Mouse (Mus musculus) hindbrain, postnatal 0 days (tissue): ENCODE measurements around the gene Lgr5. TPM values are rescaled to one million over a fixed set of nuclear protein-coding genes. Genes with fewer than 3 reads are reported as not detected.

Experiments used
- ATAC-seq: fragments of 200-750 bp; cut with Nextera tagmentation; 2 replicates; pipeline ENCODE4 v1.8.0; 2017; ENCODE audit warnings: mild to moderate bottlenecking, moderate TSS enrichment, moderate library complexity
- DNase-seq: peaks from one replicate; pipeline ENCODE4 v3.0.0-alpha.2; 2015; ENCODE audit warnings: low spot score
- H3K27ac ChIP-seq: fragments of 300-500 bp; sonication (generic); 2 replicates; pipeline ENCODE4 v1.5.1; 2014; ENCODE audit warnings: mild to moderate bottlenecking
- H3K27me3 ChIP-seq: fragments of 300-500 bp; sonication (generic); 2 replicates; pipeline ENCODE4 v1.6.1; 2014; ENCODE audit warnings: low read length, mixed read lengths; ENCODE audit not compliant: insufficient read depth
- H3K36me3 ChIP-seq: fragments of 300-500 bp; sonication (generic); 2 replicates; pipeline ENCODE4 v1.6.1; 2014; ENCODE audit warnings: low read length, mixed read lengths; ENCODE audit not compliant: insufficient read depth
- H3K4me1 ChIP-seq: fragments of 300-500 bp; sonication (generic); 2 replicates; pipeline ENCODE4 v1.6.1; 2014; ENCODE audit warnings: antibody characterized with exemption, low read length, mixed read lengths; ENCODE audit not compliant: insufficient read depth
- H3K4me2 ChIP-seq: fragments of 300-500 bp; sonication (generic); 2 replicates; pipeline ENCODE4 v1.6.1; 2014; ENCODE audit warnings: low read depth, mild to moderate bottlenecking, low read length, moderate library complexity, mixed read lengths
- H3K4me3 ChIP-seq: fragments of 300-500 bp; sonication (generic); 2 replicates; pipeline ENCODE4 v1.5.1; 2014; ENCODE audit warnings: low read length
- H3K9ac ChIP-seq: fragments of 300-500 bp; sonication (generic); replicated peaks from 2 replicates; pipeline ENCODE4 v1.6.1; 2014; ENCODE audit warnings: mild to moderate bottlenecking, low read length, moderate library complexity, mixed read lengths
- H3K9me3 ChIP-seq: fragments of 300-500 bp; sonication (generic); 2 replicates; pipeline ENCODE4 v1.6.1; 2016; ENCODE audit warnings: low read length, mixed read lengths
- CTCF ChIP-seq: IDR thresholded peaks from 2 replicates; pipeline ENCODE4 v1.5.1; 2016; ENCODE audit warnings: antibody characterized with exemption, control low read depth, low read depth
- WGBS: fragments of 180-500 bp; shearing (Covaris S2); extraction: QIAGEN DNeasy Blood & Tissue Kit; methylation state at CpG from one replicate; pipeline ENCODE4 v1.1.7; 2014; 5-methylcytosine and 5-hydroxymethylcytosine counted together
- polyA plus RNA-seq: library from polyadenylated mRNA; unstranded; fragments of >200 nt; fragmentation: Nextera tagmentation; extraction: Ambion mirVana; gene quantifications from 2 replicates; pipeline ENCODE4 v1.2.1, GENCODE M21; 2015
- total RNA-seq: library from RNA; depleted of rRNA; stranded (reverse); fragments of >200 nt; gene quantifications from 2 replicates; pipeline ENCODE4 v1.2.3, GENCODE M21; 2014

The Lgr5 gene
- total and polyA plus RNA-seq, 2 experiments from 2014 or later = 3.0 to 3.3 TPM

- Histone ChIP-seq H3K9ac (no peak overlapping the region), H3K36me3 (no peaks in the 10 kb centered on the region), H3K27me3 (no peaks in the 10 kb centered on the region), H3K9me3 (no peaks in the 10 kb centered on the region), H3K4me1 (no peaks in the 10 kb centered on the region), H3K4me3 (no peak overlapping the region), H3K27ac (no peak overlapping the region), H3K4me2 (no peak overlapping the region)
- no peak for ATAC-seq
- TF ChIP-seq CTCF = no peak
- WGBS = 90% methylated on average over 7 of the region's 7 CpGs
- no peak for DNase-seq
These were observed 95.6 kb downstream of the Lgr5 start for GRCm38 (mm10) chr10:115491803-115492510.

GRCm38 (mm10) chr10:115485602-115486001, 102.0 kb downstream of the Lgr5 start:
- no peak overlapping the region for H3K27ac ChIP-seq
- no peak for DNase-seq
- H3K4me2 ChIP-seq = no peak overlapping the region
- no peaks in the 10 kb centered on the region for H3K27me3 ChIP-seq
- H3K4me1 ChIP-seq = no peaks in the 10 kb centered on the region
- H3K36me3 ChIP-seq = no peaks in the 10 kb centered on the region
- WGBS = 72% methylated on average over 2 of the region's 2 CpGs
- no peak overlapping the region for H3K9ac ChIP-seq
- H3K4me3 ChIP-seq = no peak overlapping the region
- no peaks in the 10 kb centered on the region for H3K9me3 ChIP-seq
- no peak for TF ChIP-seq CTCF
- no peak for ATAC-seq

- no peaks in the 10 kb centered on the region for H3K27me3 ChIP-seq
- no peak for ATAC-seq
- no peaks in the 10 kb centered on the region for H3K9me3 ChIP-seq
- no peak overlapping the region for H3K27ac ChIP-seq
- 72% methylated on average over 3 of the region's 3 CpGs for WGBS
- TF ChIP-seq CTCF = no peak
- H3K4me1 ChIP-seq = no peaks in the 10 kb centered on the region
- H3K9ac ChIP-seq = no peak overlapping the region
- DNase-seq = no peak
- H3K36me3 ChIP-seq = no peaks in the 10 kb centered on the region
- no peak overlapping the region for H3K4me2 ChIP-seq
- H3K4me3 ChIP-seq = no peak overlapping the region
These were observed 102.9 kb downstream of the Lgr5 start for GRCm38 (mm10) chr10:115484660-115485059.

GRCm38 (mm10) chr10:115478441-115479141, 109.0 kb downstream of the Lgr5 start:
- DNase-seq = peak; percentile 62

GRCm38 (mm10) chr10:115476506-115476905, 111.1 kb downstream of the Lgr5 start:
- Histone ChIP-seq H3K9ac (no peak overlapping the region), H3K4me3 (no peak overlapping the region), H3K36me3 (no peaks in the 10 kb centered on the region), H3K27me3 (no peaks in the 10 kb centered on the region), H3K9me3 (no peaks in the 10 kb centered on the region), H3K4me2 (no peak overlapping the region), H3K4me1 (0 out of 2 replicates have a peak, but pooled peaks cover 3% of the 10 kb centered on the region), H3K27ac (no peak overlapping the region)
- WGBS = 96% methylated on average over 9 of the region's 9 CpGs
- no peak for ATAC-seq
- TF ChIP-seq CTCF = no peak
- DNase-seq = no peak

More at GRCm38 (mm10) chr10:115478441-115479141, 109.0 kb downstream of the Lgr5 start:
- Histone ChIP-seq H3K27ac (peak overlapping the region; percentile 41; the same call in 1 of the 2 replicates), H3K9me3 (no peaks in the 10 kb centered on the region), H3K4me2 (peak overlapping the region; percentile 59), H3K4me3 (peak overlapping the region; percentile 22), H3K36me3 (no peaks in the 10 kb centered on the region), H3K9ac (no peak overlapping the region), H3K4me1 (0 out of 2 replicates have a peak, but pooled peaks cover 3% of the 10 kb centered on the region), H3K27me3 (no peaks in the 10 kb centered on the region)
- peak; percentile 76 for ATAC-seq
- no peak for TF ChIP-seq CTCF
- 9% methylated on average over 19 of the region's 20 CpGs for WGBS

GRCm38 (mm10) chr10:115475000-115475550, 112.5 kb downstream of the Lgr5 start:
- Histone ChIP-seq H3K9me3 (no peaks in the 10 kb centered on the region), H3K36me3 (no peaks in the 10 kb centered on the region), H3K4me3 (no peak overlapping the region), H3K4me2 (no peak overlapping the region), H3K27me3 (no peaks in the 10 kb centered on the region), H3K4me1 (0 out of 2 replicates have a peak, but pooled peaks cover 3% of the 10 kb centered on the region), H3K27ac (no peak overlapping the region), H3K9ac (no peak overlapping the region)
- no peak for DNase-seq
- 57% methylated on average over 7 of the region's 7 CpGs for WGBS
- TF ChIP-seq CTCF = no peak
- no peak for ATAC-seq
